Comparison of ENCODE assay signal across 22 mouse cellular contexts in genomic region chr11:5339732-5340131, GRCm38 (mm10).
DNase-seq lines count a peak whose midpoint lies in the region; ATAC-seq lines count a peak whose summit lies in the region.
"Had no signal": no experiment of that assay in that cellular context is flagged by ENCODE, and none has a peak within 500 bp of the region (broad histone marks: within the 10 kb centered on the region; RNA-seq: fewer than 3 reads in every experiment).

No protein-coding gene starts in this region.

- peak; percentile 39 for ATAC-seq in CD4-positive, CD25-positive, alpha-beta regulatory T cell, adult 4 months
- ATAC-seq in hindbrain, embryonic 12.5 days (ENCODE audit: low FRiP score), result no peak
- ATAC-seq: forebrain, embryonic 13.5 days; forebrain, embryonic 15.5 days; forebrain, postnatal 0 days had no signal

- no peaks in the 10 kb centered on the region for H3K9me3 ChIP-seq in heart, embryonic 10.5 days
- H3K9me3 ChIP-seq in hindbrain, embryonic 12.5 days (replicated peaks), result no peaks in the 10 kb centered on the region
- H3K9me3 ChIP-seq: embryonic facial prominence, embryonic 10.5 days; embryonic facial prominence, embryonic 12.5 days; forebrain, embryonic 13.5 days; forebrain, embryonic 15.5 days; G1E had no signal

- H3K27me3 ChIP-seq in heart, embryonic 10.5 days (ENCODE audit: insufficient read depth, poor library complexity, severe bottlenecking), result no peaks in the 10 kb centered on the region
- no peaks in the 10 kb centered on the region for H3K27me3 ChIP-seq in hindbrain, embryonic 12.5 days
- H3K27me3 ChIP-seq: embryonic facial prominence, embryonic 12.5 days; forebrain, embryonic 13.5 days; forebrain, embryonic 15.5 days had no signal

- peak; percentile 10 for DNase-seq in CD4-positive helper T cell, adult 2 months (ENCODE audit: low read depth, low spot score)
- DNase-seq in induced T-regulatory cell, adult 2 months (ENCODE audit: low read depth), result peak; percentile 44
- DNase-seq in heart, embryonic 10.5 days (ENCODE audit: low spot score), result no peak
- no peak for DNase-seq in MN1 (ENCODE audit: low spot score)
- DNase-seq in cerebellum, postnatal 25 days, result no peak
- DNase-seq: adrenal gland, adult 2 months; adrenal gland, postnatal 10 days; adrenal gland, postnatal 25 days; B cell, adult 2 months; cerebellum, adult 11 months; cerebellum, adult 18-20 months; cerebellum, adult 8-10 months; cerebellum, adult 9-11 months; cerebellum, postnatal 14 days; forebrain, postnatal 0 days had no signal

- no peak overlapping the region for H3K9ac ChIP-seq in hindbrain, embryonic 12.5 days
- H3K9ac ChIP-seq: embryonic facial prominence, embryonic 12.5 days; forebrain, embryonic 13.5 days; forebrain, embryonic 15.5 days; forebrain, postnatal 0 days had no signal

- H3K4me3 ChIP-seq in heart, embryonic 10.5 days, result no peak overlapping the region
- H3K4me3 ChIP-seq in hindbrain, embryonic 12.5 days, result no peak overlapping the region
- H3K4me3 ChIP-seq: embryonic facial prominence, embryonic 10.5 days; embryonic facial prominence, embryonic 12.5 days; forebrain, embryonic 13.5 days; forebrain, embryonic 15.5 days had no signal

- no peaks in the 10 kb centered on the region for H3K4me1 ChIP-seq in heart, embryonic 10.5 days
- H3K4me1 ChIP-seq in hindbrain, embryonic 12.5 days, result no peaks in the 10 kb centered on the region
- H3K4me1 ChIP-seq: embryonic facial prominence, embryonic 10.5 days; embryonic facial prominence, embryonic 12.5 days; forebrain, embryonic 13.5 days; forebrain, embryonic 15.5 days had no signal

- H3K27ac ChIP-seq in heart, embryonic 10.5 days, result no peak overlapping the region
- H3K27ac ChIP-seq in hindbrain, embryonic 12.5 days, result no peak overlapping the region
- H3K27ac ChIP-seq: embryonic facial prominence, embryonic 10.5 days; embryonic facial prominence, embryonic 12.5 days; forebrain, embryonic 13.5 days; forebrain, embryonic 15.5 days had no signal

- WGBS in heart, embryonic 10.5 days, result 93% methylated on average over 1 of the region's 1 CpGs
- WGBS in hindbrain, embryonic 12.5 days, result 98% methylated on average over 1 of the region's 1 CpGs

- no peaks in the 10 kb centered on the region for H3K36me3 ChIP-seq in heart, embryonic 10.5 days
- H3K36me3 ChIP-seq in hindbrain, embryonic 12.5 days, result no peaks in the 10 kb centered on the region
- H3K36me3 ChIP-seq: forebrain, embryonic 15.5 days had no signal

- H3K4me2 ChIP-seq in hindbrain, embryonic 12.5 days (replicated peaks), result no peak overlapping the region
- H3K4me2 ChIP-seq: embryonic facial prominence, embryonic 12.5 days; forebrain, embryonic 13.5 days; forebrain, embryonic 15.5 days had no signal

Comparison
In these comparisons a context has a peak if more than half of its experiments do, and no peak if none do; other contexts are left out.
1. DNase-seq: peak in CD4-positive helper T cell, adult 2 months (single experiment) and induced T-regulatory cell, adult 2 months (single experiment); none in heart, embryonic 10.5 days (single experiment), MN1 (single experiment) and cerebellum, postnatal 25 days (0 of 2).